Mouse (Mus musculus) testis, adult 10 weeks (tissue): ENCODE results near the gene Lama2. TPM values are rescaled to one million over a fixed set of nuclear protein-coding genes. Genes with fewer than 3 reads are reported as not detected.

Experiments
- polyA plus RNA-seq: library from polyadenylated mRNA; stranded (reverse); fragments of 350-450 nt; fragmentation: Illumina TruSeq; extraction: RNeasy Lipid Tissue Mini Kit (QIAGEN cat#74804); gene quantifications from one replicate; pipeline ENCODE4 v1.2.3, GENCODE M21; 2014; ENCODE audit warnings: low read depth, low replicate concordance

Gene Lama2
- 9.3 TPM for polyA plus RNA-seq

GRCm38 (mm10) chr10:27619658-27620057 lies at the start of gene Lama2:
TSS of gene Lama2 (minus strand) at chr10:27619758.

